In the genomic region with DNA sequence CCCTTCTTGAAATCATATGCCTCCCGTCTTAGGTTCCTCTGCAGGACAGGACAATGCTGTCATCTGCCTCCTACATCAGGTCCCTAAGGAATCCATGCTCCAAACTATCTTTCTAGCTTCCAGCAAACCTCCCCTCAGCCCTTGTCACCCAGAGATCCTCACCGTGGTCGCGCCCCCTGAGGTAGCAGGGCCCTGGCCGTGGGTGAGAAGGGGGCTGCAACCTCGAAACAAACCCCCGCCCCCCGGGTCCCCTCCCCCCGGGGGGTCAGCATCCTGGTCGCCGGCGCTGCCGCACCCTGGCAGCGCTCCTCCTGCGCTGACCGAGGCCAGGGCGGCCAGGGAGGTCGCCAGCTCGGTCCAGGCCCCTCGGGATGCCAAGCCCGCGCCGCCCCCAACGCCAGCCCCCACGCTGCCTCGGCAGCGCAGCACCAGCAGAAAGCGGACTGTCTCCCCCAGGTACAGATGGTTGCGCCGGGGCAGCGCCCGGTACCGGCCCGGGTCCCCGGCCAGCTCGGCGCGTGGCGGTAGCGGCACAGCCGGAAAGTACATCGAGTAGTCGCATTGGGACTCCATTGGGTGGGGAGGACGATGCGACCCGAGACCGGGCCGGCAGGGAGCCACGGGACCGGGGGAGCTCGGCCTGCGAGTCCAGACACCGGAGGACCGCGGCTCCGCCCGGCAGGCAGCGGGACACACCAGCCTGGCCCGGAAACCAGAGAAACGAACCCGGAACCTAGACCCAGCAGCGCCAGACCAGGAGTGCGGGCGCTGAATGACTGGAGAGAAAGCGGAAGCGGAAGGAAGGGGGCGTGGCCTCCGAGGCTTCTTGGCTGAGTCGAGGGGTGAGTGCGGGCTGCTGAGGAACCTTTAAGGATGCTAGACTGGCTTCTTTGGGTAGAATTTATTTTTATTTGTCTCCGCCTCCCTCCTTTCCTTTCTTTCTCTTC, we compare ENCODE assay signal across 8 mouse cellular contexts. TPM values are rescaled to one million over a fixed set of nuclear protein-coding genes. Genes with fewer than 3 reads are reported as not detected.
DNase-seq lines count a peak whose midpoint lies in the region; ATAC-seq lines count a peak whose summit lies in the region.

TSS of gene BC037034 (minus strand) at position 774 of the 947 bp plus-strand sequence.

- WGBS in hindbrain, embryonic 15.5 days = under 1% methylated on average over 69 of the region's 71 CpGs
- 0% methylated on average over 71 of the region's 71 CpGs for WGBS in macrophage (ENCODE audit: missing documents)

- peak within 1 kb of the TSS; percentile 96 for H3K9ac ChIP-seq in hindbrain, embryonic 15.5 days

- peak; percentile 93 for ATAC-seq in hindbrain, embryonic 15.5 days (ENCODE audit: low FRiP score, low read depth)

- H3K36me3 ChIP-seq in hindbrain, embryonic 15.5 days = peaks cover 24% of the 10 kb centered on the region
- peaks cover 20% of the 10 kb centered on the region for H3K36me3 ChIP-seq in macrophage (ENCODE audit: inconsistent target)

- peaks cover 46% of the 10 kb centered on the region for H3K79me2 ChIP-seq in macrophage (ENCODE audit: inconsistent target)

- no peaks in the 10 kb centered on the region for H3K9me3 ChIP-seq in hindbrain, embryonic 15.5 days

- no peaks in the 10 kb centered on the region for H3K27me3 ChIP-seq in hindbrain, embryonic 15.5 days

- H3K4me3 ChIP-seq in hindbrain, embryonic 15.5 days = peak within 1 kb of the TSS; percentile 96
- H3K4me3 ChIP-seq in macrophage (ENCODE audit: inconsistent target) = peak within 1 kb of the TSS; percentile 60

- peak within 1 kb of the TSS; percentile 94 for H3K4me2 ChIP-seq in hindbrain, embryonic 15.5 days

- DNase-seq in R1 (ENCODE audit: low read depth, low spot score) = peak; percentile 95
- DNase-seq in cerebellum, postnatal 25 days = peak; percentile 91 to 96
- DNase-seq in frontal cortex, postnatal 36 days (ENCODE audit: low spot score in 2 of 2) = peak; percentile 90 to 93
- DNase-seq in left cerebral cortex, adult 18-20 months (ENCODE audit: low spot score in 2 of 2) = peak; percentile 90 to 94
- peak; percentile 95 for DNase-seq in right cerebral cortex, adult 18-20 months
- peak; percentile 58 for DNase-seq in urinary bladder, postnatal 10 days (ENCODE audit: low spot score)

- peaks cover 28% of the 10 kb centered on the region for H3K4me1 ChIP-seq in hindbrain, embryonic 15.5 days (replicated peaks)

- H3K27ac ChIP-seq in hindbrain, embryonic 15.5 days (replicated peaks) = peak within 1 kb of the TSS; percentile 90
- peak within 1 kb of the TSS; percentile 78 for H3K27ac ChIP-seq in macrophage

RNA-seq across cellular contexts. Expression of gene BC037034, which starts in this region (rescaled TPM):
- 17.1 and 21.1 TPM in 2 replicates for polyA plus RNA-seq in hindbrain, embryonic 15.5 days (2015; fragmentation: Nextera tagmentation; extraction: Ambion mirVana)
- total RNA-seq in left cerebral cortex, adult 18-20 months (2021) = 10 to 100 TPM; 61.4 to 71.1 TPM
- 100 to 1,000 TPM in 18 of 26 experiments, 10 to 100 TPM in 8; 31.3 to 257 (median 130) TPM for total RNA-seq in macrophage (2018; cell fraction: chromatin; rRNA removed)
- total RNA-seq in macrophage (2018; cell fraction: cytosol; rRNA removed) = 10 to 100 TPM; 14.8 to 38.3 (median 25.4) TPM
- 100 to 1,000 TPM in 11 of 26 experiments, 10 to 100 TPM in 15; 36.5 to 244 (median 93.9) TPM for total RNA-seq in macrophage (2018; cell fraction: nucleus; rRNA removed)
- 25.8 to 46.6 TPM (median 43.8 TPM) in 3 replicates for polyA plus RNA-seq in macrophage (2018)

Comparison
In these comparisons a context has a peak if more than half of its experiments do, and no peak if none do; other contexts are left out.
1. Peak in every context shown above with its lines: DNase-seq, ATAC-seq, H3K4me3 ChIP-seq and H3K27ac ChIP-seq.